Mouse (Mus musculus) neutrophil, adult 83 days (primary cell): Measurements from ENCODE around the gene Olfr136. TPM values are rescaled to one million over a fixed set of nuclear protein-coding genes. Genes with fewer than 3 reads are reported as not detected.

ENCODE experiments used
- total RNA-seq, 2 experiments: library from RNA; stranded (reverse); gene quantifications; one replicate each; pipeline ENCODE4 v1.2.4; 2023

Gene Olfr136
- total RNA-seq, result not detected

DNA sequence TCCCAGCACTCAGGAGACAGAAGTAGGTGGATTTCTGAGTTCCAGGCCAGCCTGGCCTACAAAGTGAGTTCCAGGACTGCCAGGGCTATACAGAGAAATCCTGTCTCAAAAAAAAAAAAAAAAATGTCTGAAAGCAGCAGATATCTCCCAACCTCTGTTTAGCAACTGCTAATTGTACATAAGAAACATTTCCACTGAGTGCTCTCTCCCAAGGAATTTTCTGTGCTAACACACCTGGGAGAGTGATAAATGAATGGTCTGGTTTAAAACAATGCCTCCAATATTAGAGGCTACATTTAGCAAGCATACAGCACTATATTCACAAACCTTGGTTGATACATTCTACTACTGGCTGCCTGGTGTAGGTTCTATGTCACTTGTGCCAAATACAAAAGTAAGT is at the start of gene Olfr136:
Olfr136 (plus strand) TSS at position 301 of the 400 bp plus-strand sequence.

DNA sequence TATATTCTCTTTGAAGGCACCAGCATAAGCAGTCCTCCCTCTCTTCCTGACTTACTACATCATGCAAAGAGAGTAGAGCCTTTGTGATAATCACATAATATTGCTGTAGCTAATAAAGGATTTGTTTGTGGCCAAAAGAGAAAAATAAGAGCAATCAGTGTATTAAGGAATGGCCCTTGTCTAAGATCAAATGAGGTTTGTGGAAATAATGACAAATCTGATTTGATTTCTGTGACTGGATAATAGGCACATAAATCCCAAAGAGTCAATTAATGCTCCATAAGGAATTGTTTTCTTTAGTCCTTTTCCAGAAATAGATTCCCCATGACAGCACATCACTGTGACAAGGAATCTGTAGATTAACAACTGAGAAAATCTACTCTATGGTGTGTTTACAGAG is 22.2 kb upstream of the Olfr136 start, which contains the start of gene Olfr137:
Olfr137 (minus strand) TSS at position 101 of the 400 bp plus-strand sequence.

Other genes starting within 250 kb of the Olfr136 start
- not detected for gene Olfr131, start 241.1 kb upstream of the Olfr136 start, total RNA-seq
- gene Olfr132, start 195.3 kb upstream of the Olfr136 start, total RNA-seq, result not detected
- gene Olfr133, start 184.6 kb upstream of the Olfr136 start, total RNA-seq, result not detected
- gene Olfr134, start 158.4 kb upstream of the Olfr136 start, total RNA-seq, result not detected
- not detected for gene Olfr135, start 125.5 kb upstream of the Olfr136 start, total RNA-seq
- gene Olfr138, start 68.8 kb upstream of the Olfr136 start, total RNA-seq, result not detected
- not detected for gene Olfr137, start 22.3 kb upstream of the Olfr136 start, total RNA-seq
- not detected for gene Esp36, start 90.4 kb downstream of the Olfr136 start, total RNA-seq
- not detected for gene Esp34, start 224.4 kb downstream of the Olfr136 start, total RNA-seq